Mouse (Mus musculus): ENCODE results near the gene Gm10073. TPM values are rescaled to one million over a fixed set of nuclear protein-coding genes. Genes with fewer than 3 reads are reported as not detected.

Gm10073 gene
- polyA plus RNA-seq, 1 experiment, result 35.0 TPM

- TF ChIP-seq GATA1 (IDR thresholded peaks at IDR 0.05; ENCODE audit: low read length), result no peak
Observed at GRCm38 (mm10) chr8:106534449-106534848, 38.8 kb downstream of the Gm10073 start.

- TF ChIP-seq GATA1 (IDR thresholded peaks at IDR 0.05; ENCODE audit: low read length), result no peak
Observed at GRCm38 (mm10) chr8:106533709-106534108, 39.6 kb downstream of the Gm10073 start.

DNA sequence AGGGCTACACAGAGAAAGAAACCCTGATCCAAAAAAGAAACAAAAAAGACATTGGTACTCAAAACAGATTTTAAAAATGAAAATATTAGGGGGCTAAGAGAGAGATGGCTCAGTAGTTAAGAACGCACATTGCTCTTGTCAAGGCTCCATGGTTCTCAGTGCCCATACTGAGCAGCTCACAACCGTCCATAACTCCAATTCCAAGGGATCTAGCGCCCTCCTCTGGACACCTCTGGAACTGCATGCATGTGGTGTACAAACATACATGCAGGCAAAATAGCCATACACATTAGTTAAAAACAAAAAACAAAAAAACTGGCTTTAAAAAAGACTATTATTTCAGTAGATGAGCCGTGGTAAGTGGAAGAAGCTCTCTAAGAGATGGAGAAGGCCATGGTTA, 42.7 kb downstream of the Gm10073 start:
- TF ChIP-seq GATA1 (IDR thresholded peaks at IDR 0.05; ENCODE audit: low read length), result no peak

GRCm38 (mm10) chr8:106529885-106530482, 43.3 kb downstream of the Gm10073 start:
- no peak for TF ChIP-seq GATA1 (IDR thresholded peaks at IDR 0.05; ENCODE audit: low read length)

DNA sequence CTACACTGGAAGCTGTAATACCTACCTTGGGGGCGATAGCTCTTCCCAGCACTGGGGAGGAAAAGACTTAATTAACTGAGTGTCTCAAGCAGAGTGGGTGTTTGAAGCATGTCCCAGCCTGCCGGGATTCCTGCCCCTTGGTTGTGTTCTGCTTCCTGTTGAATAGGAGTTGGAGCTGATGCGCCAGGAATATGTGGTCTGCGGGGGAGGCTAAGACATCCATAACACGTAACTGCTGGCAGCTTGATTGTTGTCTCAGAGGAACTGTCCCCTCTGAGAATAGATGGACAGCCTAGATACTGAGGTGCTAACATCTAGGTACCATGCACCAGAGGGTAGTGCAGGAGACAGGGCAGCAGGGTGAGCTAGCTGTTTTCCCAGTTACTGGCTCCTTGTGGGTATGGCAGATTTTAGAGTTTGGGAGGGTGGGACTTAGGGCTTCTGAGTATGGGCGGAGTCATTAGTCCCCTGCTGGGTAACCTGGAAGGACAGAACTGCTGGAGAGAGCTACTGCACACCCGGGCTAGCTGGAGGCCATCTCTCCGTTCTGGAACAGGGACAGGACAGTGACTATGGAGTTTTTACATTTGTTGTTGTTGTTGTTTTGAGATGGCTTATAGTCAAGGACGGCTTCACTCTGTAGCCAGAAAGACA, 44.5 kb downstream of the Gm10073 start:
- TF ChIP-seq GATA1 (IDR thresholded peaks at IDR 0.05; ENCODE audit: low read length), result no peak

- no peak for TF ChIP-seq GATA1 (IDR thresholded peaks at IDR 0.05; ENCODE audit: low read length)
Observed at GRCm38 (mm10) chr8:106527241-106528036, 45.8 kb downstream of the Gm10073 start.

DNA sequence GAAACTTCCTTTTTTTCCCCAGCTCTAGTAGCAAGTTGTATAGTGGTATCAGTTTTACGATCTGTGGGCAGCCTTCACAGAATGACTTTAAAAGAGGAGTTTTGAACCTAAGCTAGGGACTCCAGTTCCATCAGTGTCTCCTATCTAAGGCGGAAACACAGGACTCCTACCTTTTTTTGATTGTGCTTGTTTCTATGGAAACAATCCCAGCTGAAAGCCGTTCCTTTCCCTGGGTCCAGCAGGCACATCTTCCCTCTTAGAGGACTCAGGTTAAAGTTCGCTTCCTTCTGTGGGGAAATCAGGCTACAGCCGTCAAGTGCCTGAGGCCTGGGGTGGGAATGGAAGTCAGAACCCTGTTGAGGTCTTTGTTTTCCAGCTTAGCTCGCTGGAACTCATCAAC, 46.5 kb downstream of the Gm10073 start:
- TF ChIP-seq GATA1 (IDR thresholded peaks at IDR 0.05; ENCODE audit: low read length), result no peak

Other genes with a start within 250 kb of the Gm10073 start
- gene Smpd3, start 235.5 kb downstream of the Gm10073 start, polyA plus RNA-seq (2012), result not detected in 2 replicates
- gene Zfp90, start 158.1 kb downstream of the Gm10073 start, polyA plus RNA-seq (2012), result not detected in 2 replicates
- not detected in 2 replicates for gene 6030452D12Rik, start 72.9 kb downstream of the Gm10073 start, polyA plus RNA-seq (2012)
- not detected in 2 replicates for gene Cdh3, start 62.6 kb downstream of the Gm10073 start, polyA plus RNA-seq (2012)
- gene Cdh1, start 29.9 kb upstream of the Gm10073 start, polyA plus RNA-seq (2012), result not detected in 2 replicates
- 2.2 and 2.6 TPM in 2 replicates for gene Tango6, start 109.6 kb upstream of the Gm10073 start, polyA plus RNA-seq (2012)